Mouse (Mus musculus): ENCODE data around the gene Sh3pxd2b. TPM values are rescaled to one million over a fixed set of nuclear protein-coding genes. Genes with fewer than 3 reads are reported as not detected.

Sh3pxd2b gene
- polyA plus RNA-seq, 1 experiment: 48.4 TPM

- no peak for TF ChIP-seq POLR2A (IDR thresholded peaks at IDR 0.05; ENCODE audit: borderline replicate concordance, extremely low read depth, insufficient read depth, insufficient read length, poor library complexity, severe bottlenecking)
- TF ChIP-seq CTCF (IDR thresholded peaks at IDR 0.05; ENCODE audit: borderline replicate concordance, extremely low read depth, insufficient read depth, insufficient read length): no peak
Measured at GRCm38 (mm10) chr11:32471925-32472324, 124.3 kb downstream of the Sh3pxd2b start.

DNA sequence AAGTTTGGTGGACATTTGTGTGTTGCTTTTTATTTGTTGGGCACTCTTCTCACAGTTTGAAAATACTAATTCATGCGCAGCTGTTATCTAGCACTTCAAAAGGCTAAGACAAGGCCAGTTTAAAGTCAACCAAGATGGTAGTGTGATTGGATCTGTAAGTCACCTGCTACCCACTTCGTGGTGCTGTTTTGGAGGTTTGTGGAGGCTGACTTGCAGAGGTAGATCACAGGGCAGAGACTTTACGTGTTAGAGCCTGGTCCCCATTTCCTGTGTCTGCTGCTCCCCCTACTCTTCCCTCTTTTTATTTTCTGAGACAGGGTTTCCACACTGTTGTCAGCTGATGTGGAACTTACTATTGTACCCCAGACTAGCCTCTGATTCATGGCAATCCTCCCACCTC, 127.1 kb downstream of the Sh3pxd2b start:
- DNase-seq (ENCODE audit: low read depth): no peak
- TF ChIP-seq CTCF (IDR thresholded peaks at IDR 0.05; ENCODE audit: borderline replicate concordance, extremely low read depth, insufficient read depth, insufficient read length): no peak
- TF ChIP-seq POLR2A (IDR thresholded peaks at IDR 0.05; ENCODE audit: borderline replicate concordance, extremely low read depth, insufficient read depth, insufficient read length, poor library complexity, severe bottlenecking): no peak

More at GRCm38 (mm10) chr11:32471925-32472324, 124.3 kb downstream of the Sh3pxd2b start:
- DNase-seq (ENCODE audit: low read depth): no peak

DNA sequence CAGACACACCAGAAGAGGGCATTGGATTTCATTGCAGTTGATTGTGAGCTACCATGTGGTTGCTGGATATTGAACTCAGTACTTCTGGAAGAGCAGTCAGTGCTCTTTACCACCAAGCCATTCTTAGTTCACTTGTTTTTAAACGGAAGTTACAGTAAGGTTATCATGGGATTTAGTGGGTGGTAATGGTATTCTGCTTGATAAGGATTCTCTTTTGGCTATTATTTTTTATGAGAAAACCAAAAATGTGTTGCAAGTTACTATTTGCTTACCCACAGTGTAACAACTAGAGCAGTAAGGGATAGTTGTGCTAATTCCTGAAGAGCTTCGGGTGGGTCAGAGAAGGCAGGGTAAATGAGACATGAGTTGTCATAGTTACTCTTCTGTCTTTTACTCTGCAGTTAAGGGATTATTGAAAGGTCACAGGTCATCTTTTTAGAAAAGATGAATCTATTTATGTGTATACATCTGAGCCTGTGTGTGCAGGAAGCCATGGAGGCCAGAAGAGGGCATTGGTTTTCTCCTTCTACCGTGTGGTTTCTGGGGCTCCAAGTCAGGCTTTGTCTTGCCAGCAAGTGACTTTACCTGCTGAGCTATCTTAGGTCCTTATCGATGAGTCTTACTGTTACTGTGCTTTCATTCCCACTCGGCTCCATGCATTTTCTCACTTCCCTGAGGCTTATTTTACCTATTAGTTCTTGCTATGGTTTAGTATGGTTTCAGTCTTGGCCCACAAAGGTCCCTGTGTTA, 128.0 kb downstream of the Sh3pxd2b start:
- TF ChIP-seq CTCF (IDR thresholded peaks at IDR 0.05; ENCODE audit: borderline replicate concordance, extremely low read depth, insufficient read depth, insufficient read length) (no peak), POLR2A (IDR thresholded peaks at IDR 0.05; ENCODE audit: borderline replicate concordance, extremely low read depth, insufficient read depth, insufficient read length, poor library complexity, severe bottlenecking) (no peak)
- DNase-seq (ENCODE audit: low read depth): no peak

Other genes with a start within 250 kb of the Sh3pxd2b start
- gene Il9r, start 147.5 kb upstream of the Sh3pxd2b start, polyA plus RNA-seq (2012; rRNA removed): 0.11 TPM in 1 of 2 replicates, not detected in the other
- 38.8 and 52.4 TPM in 2 replicates for gene Snrnp25, start 142.4 kb upstream of the Sh3pxd2b start, polyA plus RNA-seq (2012; rRNA removed)
- 39.7 and 44.3 TPM in 2 replicates for gene Rhbdf1, start 125.5 kb upstream of the Sh3pxd2b start, polyA plus RNA-seq (2012; rRNA removed)
- 18.6 and 21.3 TPM in 2 replicates for gene Mpg, start 121.3 kb upstream of the Sh3pxd2b start, polyA plus RNA-seq (2012; rRNA removed)
- 84.0 and 116 TPM in 2 replicates for gene Nprl3, start 80.1 kb upstream of the Sh3pxd2b start, polyA plus RNA-seq (2012; rRNA removed)
- gene Hba-x, start 71.4 kb upstream of the Sh3pxd2b start, polyA plus RNA-seq (2012; rRNA removed): 38.9 and 65.3 TPM in 2 replicates
- gene Hba-a1, start 64.3 kb upstream of the Sh3pxd2b start, polyA plus RNA-seq (2012; rRNA removed): 2,049 and 2,752 TPM in 2 replicates
- gene Hbq1b, start 60.9 kb upstream of the Sh3pxd2b start, polyA plus RNA-seq (2012; rRNA removed): 1.4 and 2.4 TPM in 2 replicates
- gene Hba-a2, start 51.3 kb upstream of the Sh3pxd2b start, polyA plus RNA-seq (2012; rRNA removed): 4,753 and 6,821 TPM in 2 replicates
- gene Hbq1a, start 47.8 kb upstream of the Sh3pxd2b start, polyA plus RNA-seq (2012; rRNA removed): 1.2 TPM in 2 replicates
- 60.6 and 70.7 TPM in 2 replicates for gene Ubtd2, start 107.5 kb downstream of the Sh3pxd2b start, polyA plus RNA-seq (2012; rRNA removed)
- gene Efcab9, start 184.3 kb downstream of the Sh3pxd2b start, polyA plus RNA-seq (2012; rRNA removed): not detected in 2 replicates
- 4.0 and 5.7 TPM in 2 replicates for gene Stk10, start 185.5 kb downstream of the Sh3pxd2b start, polyA plus RNA-seq (2012; rRNA removed)